9 mouse cellular contexts compared by ENCODE assay signal in the genomic region with DNA sequence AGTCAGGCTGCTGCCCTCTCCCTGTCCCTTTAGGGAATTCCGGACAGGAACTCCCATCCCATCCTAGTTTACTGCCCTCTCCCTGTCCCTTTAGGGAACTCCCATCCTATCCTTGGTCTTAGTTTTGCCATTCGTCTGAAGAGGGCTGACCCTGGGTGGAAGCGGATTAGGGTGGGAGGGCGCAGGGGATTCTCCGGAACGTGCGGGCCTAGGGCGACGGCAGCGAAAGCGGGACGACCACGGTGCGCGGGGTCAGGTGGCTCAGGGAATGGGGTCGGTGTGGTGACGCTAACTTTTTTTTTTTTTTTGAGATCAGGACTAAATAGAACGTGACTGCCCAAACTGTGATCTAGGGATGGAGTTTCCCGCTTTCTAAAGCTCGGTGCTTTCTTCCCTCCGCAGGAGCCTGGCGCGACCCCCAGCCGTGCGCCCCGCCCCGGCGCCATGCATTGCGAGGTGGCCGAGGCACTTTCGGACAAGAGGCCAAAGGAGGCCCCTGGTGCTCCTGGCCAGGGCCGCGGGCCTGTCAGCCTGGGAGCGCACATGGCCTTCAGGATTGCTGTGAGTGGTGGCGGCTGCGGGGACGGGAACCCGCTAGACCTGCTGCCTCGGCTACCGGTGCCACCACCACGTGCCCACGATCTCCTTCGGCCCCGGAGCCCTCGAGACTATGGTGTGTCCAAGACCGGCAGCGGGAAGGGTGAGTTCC. TPM values are rescaled to one million over a fixed set of nuclear protein-coding genes. Genes with fewer than 3 reads are reported as not detected.
DNase-seq lines count a peak whose midpoint lies in the region; ATAC-seq and TF ChIP-seq lines count a peak whose summit lies in the region.
"Had no signal": no experiment of that assay in that cellular context is flagged by ENCODE, and none has a peak within 500 bp of the region (broad histone marks: within the 10 kb centered on the region; RNA-seq: fewer than 3 reads in every experiment).

No protein-coding gene starts in this region.

- H3K4me3 ChIP-seq in heart, embryonic 15.5 days = peak overlapping the region; percentile 73
- H3K4me3 ChIP-seq in embryonic facial prominence, embryonic 14.5 days (ENCODE audit: low read depth, low read length) = peak overlapping the region; percentile 68
- H3K4me3 ChIP-seq in kidney, postnatal 0 days (replicated peaks; ENCODE audit: low read depth, low read length) = peak overlapping the region; percentile 64
- H3K4me3 ChIP-seq in neural tube, embryonic 13.5 days = peak overlapping the region; percentile 64

- H3K4me1 ChIP-seq in heart, embryonic 15.5 days (replicated peaks) = peaks cover 21% of the 10 kb centered on the region
- H3K4me1 ChIP-seq in embryonic facial prominence, embryonic 14.5 days (ENCODE audit: control insufficient read depth, insufficient read depth, low read length) = peaks cover 9% of the 10 kb centered on the region
- no peaks in the 10 kb centered on the region; the same call in 1 of the 2 replicates for H3K4me1 ChIP-seq in kidney, postnatal 0 days (replicated peaks; ENCODE audit: insufficient read depth, low read length)
- H3K4me1 ChIP-seq in neural tube, embryonic 13.5 days (replicated peaks) = peaks cover 15% of the 10 kb centered on the region

- no peak for DNase-seq in heart, adult 8-10 months (ENCODE audit: low spot score)
- DNase-seq in embryonic facial prominence, embryonic 14.5 days (ENCODE audit: low spot score) = no peak
- DNase-seq in kidney, postnatal 0 days (ENCODE audit: low spot score) = no peak
- no peak for DNase-seq in thymus, postnatal 0 days (ENCODE audit: low spot score)
- no peak for DNase-seq in layer of hippocampus, adult 9-10 months (ENCODE audit: low spot score)

- peaks cover 80% of the 10 kb centered on the region for H3K27me3 ChIP-seq in heart, embryonic 15.5 days
- peaks cover 66% of the 10 kb centered on the region for H3K27me3 ChIP-seq in embryonic facial prominence, embryonic 14.5 days (replicated peaks; ENCODE audit: control insufficient read depth, insufficient read depth, low read length)
- H3K27me3 ChIP-seq in kidney, postnatal 0 days (ENCODE audit: insufficient read depth, low read length) = peaks cover 13% of the 10 kb centered on the region
- H3K27me3 ChIP-seq in neural tube, embryonic 13.5 days = peaks cover 76% of the 10 kb centered on the region
- H3K27me3 ChIP-seq: Patski had no signal

- H3K9ac ChIP-seq in heart, embryonic 15.5 days = no peak overlapping the region
- H3K9ac ChIP-seq in embryonic facial prominence, embryonic 14.5 days (ENCODE audit: low read depth, low read length) = peak overlapping the region; percentile 67
- peak overlapping the region; percentile 51; the same call in 1 of the 2 replicates for H3K9ac ChIP-seq in kidney, postnatal 0 days (ENCODE audit: low read depth, low read length)
- peak overlapping the region; percentile 81 for H3K9ac ChIP-seq in neural tube, embryonic 13.5 days

- peak overlapping the region; percentile 99 for H3K4me2 ChIP-seq in heart, embryonic 15.5 days
- H3K4me2 ChIP-seq in embryonic facial prominence, embryonic 14.5 days (ENCODE audit: low read depth, low read length) = peak overlapping the region; percentile 97
- H3K4me2 ChIP-seq in kidney, postnatal 0 days (ENCODE audit: low read length) = peak overlapping the region; percentile 92
- H3K4me2 ChIP-seq in neural tube, embryonic 13.5 days = peak overlapping the region; percentile 93

- TF ChIP-seq CTCF in kidney, postnatal 0 days (IDR thresholded peaks at IDR 0.05; ENCODE audit: low read depth) = peak; percentile 18; the same call in 1 of the 2 replicates

- no peak overlapping the region for H3K27ac ChIP-seq in heart, embryonic 15.5 days
- peak overlapping the region; percentile 55; the same call in 1 of the 2 replicates for H3K27ac ChIP-seq in embryonic facial prominence, embryonic 14.5 days (replicated peaks; ENCODE audit: low read depth, low read length)
- H3K27ac ChIP-seq in kidney, postnatal 0 days = no peak overlapping the region
- H3K27ac ChIP-seq in neural tube, embryonic 13.5 days (replicated peaks) = no peak overlapping the region

- 2% methylated on average over 47 of the region's 47 CpGs for WGBS in heart, embryonic 15.5 days
- 3% methylated on average over 43 of the region's 47 CpGs for WGBS in embryonic facial prominence, embryonic 14.5 days
- WGBS in kidney, postnatal 0 days = 3% methylated on average over 47 of the region's 47 CpGs
- 1% methylated on average over 46 of the region's 47 CpGs for WGBS in neural tube, embryonic 13.5 days

- no peaks in the 10 kb centered on the region for H3K9me3 ChIP-seq in heart, embryonic 15.5 days (replicated peaks)
- H3K9me3 ChIP-seq in embryonic facial prominence, embryonic 14.5 days (ENCODE audit: control insufficient read depth, low read length) = no peaks in the 10 kb centered on the region
- no peaks in the 10 kb centered on the region for H3K9me3 ChIP-seq in kidney, postnatal 0 days (replicated peaks; ENCODE audit: low read length)
- H3K9me3 ChIP-seq in neural tube, embryonic 13.5 days = no peaks in the 10 kb centered on the region

- no peaks in the 10 kb centered on the region for H3K36me3 ChIP-seq in heart, embryonic 15.5 days
- no peaks in the 10 kb centered on the region for H3K36me3 ChIP-seq in embryonic facial prominence, embryonic 14.5 days (ENCODE audit: control insufficient read depth, insufficient read depth, low read length)
- H3K36me3 ChIP-seq in kidney, postnatal 0 days (ENCODE audit: insufficient read depth, low read length) = no peaks in the 10 kb centered on the region
- H3K36me3 ChIP-seq in neural tube, embryonic 13.5 days = no peaks in the 10 kb centered on the region

- no peak; the same call in 1 of the 2 replicates for ATAC-seq in heart, embryonic 15.5 days (replicated peaks; ENCODE audit: insufficient number of reproducible peaks, insufficient read depth, low FRiP score, low read depth)
- no peak for ATAC-seq in embryonic facial prominence, embryonic 14.5 days (ENCODE audit: low read depth)
- ATAC-seq in kidney, postnatal 0 days (replicated peaks; ENCODE audit: low FRiP score, low read depth) = no peak; the same call in 1 of the 2 replicates
- peak; percentile 48; the same call in 1 of the 2 replicates for ATAC-seq in neural tube, embryonic 13.5 days (ENCODE audit: low read depth)
- ATAC-seq in inflammation-experienced regulatory T-cells, adult 6 months = no peak

RNA-seq across cellular contexts. Expression of a gene that starts 1.0 kb away (rescaled TPM):
- 0.29 and 0.62 TPM in 2 replicates for polyA plus RNA-seq in heart, embryonic 15.5 days (2015; fragmentation: Nextera tagmentation; extraction: Ambion mirVana)
- total RNA-seq in heart, adult 8-10 months (2022) = under 1 TPM in 2 of 4 experiments, not detected in 2; 0.19 to 0.28 TPM
- polyA plus RNA-seq in embryonic facial prominence, embryonic 14.5 days (2014; fragmentation: Nextera tagmentation; extraction: Ambion mirVana) = 10.8 and 12.1 TPM in 2 replicates
- 5.5 and 7.4 TPM in 2 replicates for polyA plus RNA-seq in kidney, postnatal 0 days (2015; fragmentation: Nextera tagmentation; extraction: Ambion mirVana)
- 2.7 and 3.7 TPM in 2 replicates for polyA plus RNA-seq in neural tube, embryonic 13.5 days (2015; fragmentation: Nextera tagmentation; extraction: Ambion mirVana)
- polyA plus RNA-seq in thymus, postnatal 0 days (2015; fragmentation: Nextera tagmentation; extraction: Ambion mirVana) = 0.05 and 0.27 TPM in 2 replicates
- polyA plus RNA-seq in inflammation-experienced regulatory T-cells, adult 6 months (2017; shearing (Covaris generic)) = under 1 TPM in 1 of 3 experiments, not detected in 2; 0.30 TPM
